Mouse (Mus musculus): ENCODE results near the gene Exosc10.

DNA sequence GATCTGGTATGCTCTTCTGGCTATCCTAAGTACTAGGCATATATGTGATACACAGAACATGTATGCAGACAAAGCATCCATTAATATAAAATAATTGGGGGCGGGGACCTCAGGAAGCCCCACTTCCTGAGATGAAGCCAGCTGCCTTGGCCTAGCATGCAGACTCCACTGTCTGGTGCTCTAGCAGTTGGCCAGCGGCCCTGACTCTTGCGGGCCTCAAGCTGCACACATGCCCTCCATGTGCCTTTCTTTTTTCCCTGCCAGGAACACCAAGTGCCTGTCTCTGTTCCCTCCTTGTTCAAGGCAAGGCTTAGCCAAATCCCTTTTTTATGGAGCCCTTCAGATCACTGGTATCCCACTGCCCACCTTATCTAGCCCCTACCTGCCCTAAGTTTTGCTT, 22.4 kb upstream of the Exosc10 start:
- TF ChIP-seq POLR2A (IDR thresholded peaks at IDR 0.05; ENCODE audit: low read depth, low read length), result no peak
- no peak for TF ChIP-seq CTCF (IDR thresholded peaks at IDR 0.05; ENCODE audit: extremely low read depth, insufficient read length, insufficient replicate concordance, low read depth, low read length)
